Mouse (Mus musculus): ENCODE measurements around the gene Crhr1. TPM values are rescaled to one million over a fixed set of nuclear protein-coding genes. Genes with fewer than 3 reads are reported as not detected.

Gene Crhr1
- polyA plus RNA-seq (2014; fragmentation: Nextera tagmentation; extraction: Ambion mirVana) = 6.7 and 7.3 TPM in 2 replicates

- Histone ChIP-seq H3K9ac (peak within 1 kb of the TSS; percentile 77), H3K4me3 (replicated peaks; ENCODE audit: low read length) (peak within 1 kb of the TSS; percentile 54), H3K4me1 (replicated peaks; ENCODE audit: control insufficient read depth, insufficient read depth, low read length) (0 out of 2 replicates have a peak, but pooled peaks cover 5% of the 10 kb centered on the region), H3K27ac (peak within 1 kb of the TSS; percentile 69), H3K36me3 (replicated peaks; ENCODE audit: control insufficient read depth, insufficient read depth) (no peaks in the 10 kb centered on the region), H3K9me3 (ENCODE audit: control insufficient read depth, low read length) (no peaks in the 10 kb centered on the region), H3K4me2 (replicated peaks) (peak within 1 kb of the TSS; percentile 87), H3K27me3 (ENCODE audit: control insufficient read depth, insufficient read depth, low read length) (peaks cover 39% of the 10 kb centered on the region)
- peak; percentile 79 for ATAC-seq (ENCODE audit: low FRiP score)
- no peak for DNase-seq (ENCODE audit: low spot score)
- under 1% methylated on average over 71 of the region's 80 CpGs for WGBS
These were observed at the start of gene Crhr1 for GRCm38 (mm10) chr11:104132580-104133441. Gene Crhr1, plus strand, starts transcription at chr11:104132855.

- Histone ChIP-seq H3K4me2 (replicated peaks) (no peak overlapping the region), H3K36me3 (replicated peaks; ENCODE audit: control insufficient read depth, insufficient read depth) (no peaks in the 10 kb centered on the region), H3K27me3 (ENCODE audit: control insufficient read depth, insufficient read depth, low read length) (no peaks in the 10 kb centered on the region), H3K4me1 (replicated peaks; ENCODE audit: control insufficient read depth, insufficient read depth, low read length) (no peaks in the 10 kb centered on the region), H3K9ac (no peak overlapping the region), H3K4me3 (replicated peaks; ENCODE audit: low read length) (no peak overlapping the region), H3K27ac (no peak overlapping the region), H3K9me3 (ENCODE audit: control insufficient read depth, low read length) (no peaks in the 10 kb centered on the region)
- no peak for ATAC-seq (ENCODE audit: low FRiP score)
- 86% methylated on average over 6 of the region's 7 CpGs for WGBS
- DNase-seq (ENCODE audit: low spot score) = no peak
These were observed 49.4 kb upstream of the Crhr1 start for GRCm38 (mm10) chr11:104083248-104083647.

DNA sequence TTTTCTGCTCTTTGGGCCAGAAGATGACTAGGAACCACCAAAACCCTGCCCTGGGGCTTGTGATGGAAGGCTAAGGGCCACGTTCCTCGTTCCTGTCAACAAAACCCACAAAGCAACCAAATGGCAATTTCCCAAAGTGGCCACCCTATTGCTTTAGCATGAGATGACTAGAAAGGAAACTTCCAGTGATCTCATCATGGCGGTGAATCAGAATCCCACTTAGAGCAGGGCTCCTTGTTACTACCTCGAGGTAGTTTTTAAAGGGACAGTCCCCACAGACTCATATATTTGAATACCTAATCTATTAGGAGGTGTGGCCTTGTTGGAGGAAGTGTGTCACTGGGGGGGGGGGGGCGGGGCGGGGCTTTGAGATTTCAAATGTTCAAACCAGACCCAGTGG is 48.9 kb upstream of the Crhr1 start:
- ATAC-seq (ENCODE audit: low FRiP score) (no peak), DNase-seq (ENCODE audit: low spot score) (no peak)
- Histone ChIP-seq H3K9me3 (ENCODE audit: control insufficient read depth, low read length) (no peaks in the 10 kb centered on the region), H3K4me3 (replicated peaks; ENCODE audit: low read length) (no peak overlapping the region), H3K4me1 (replicated peaks; ENCODE audit: control insufficient read depth, insufficient read depth, low read length) (no peaks in the 10 kb centered on the region), H3K36me3 (replicated peaks; ENCODE audit: control insufficient read depth, insufficient read depth) (no peaks in the 10 kb centered on the region), H3K4me2 (replicated peaks) (no peak overlapping the region), H3K27me3 (ENCODE audit: control insufficient read depth, insufficient read depth, low read length) (no peaks in the 10 kb centered on the region), H3K9ac (no peak overlapping the region), H3K27ac (no peak overlapping the region)
- 86% methylated on average over 6 of the region's 6 CpGs for WGBS

- no peaks in the 10 kb centered on the region for H3K4me1 ChIP-seq (replicated peaks; ENCODE audit: control insufficient read depth, insufficient read depth, low read length)
- ATAC-seq (ENCODE audit: low FRiP score) = no peak
- DNase-seq (ENCODE audit: low spot score) = peak; percentile 34
- 33% methylated on average over 10 of the region's 10 CpGs for WGBS
- H3K4me3 ChIP-seq (replicated peaks; ENCODE audit: low read length) = no peak overlapping the region
- no peak overlapping the region for H3K4me2 ChIP-seq (replicated peaks)
- no peak overlapping the region for H3K27ac ChIP-seq
- H3K36me3 ChIP-seq (replicated peaks; ENCODE audit: control insufficient read depth, insufficient read depth) = no peaks in the 10 kb centered on the region
- H3K9me3 ChIP-seq (ENCODE audit: control insufficient read depth, low read length) = no peaks in the 10 kb centered on the region
- H3K9ac ChIP-seq = no peak overlapping the region
- H3K27me3 ChIP-seq (ENCODE audit: control insufficient read depth, insufficient read depth, low read length) = no peaks in the 10 kb centered on the region
These were observed 44.1 kb upstream of the Crhr1 start for GRCm38 (mm10) chr11:104088519-104088918.

DNA sequence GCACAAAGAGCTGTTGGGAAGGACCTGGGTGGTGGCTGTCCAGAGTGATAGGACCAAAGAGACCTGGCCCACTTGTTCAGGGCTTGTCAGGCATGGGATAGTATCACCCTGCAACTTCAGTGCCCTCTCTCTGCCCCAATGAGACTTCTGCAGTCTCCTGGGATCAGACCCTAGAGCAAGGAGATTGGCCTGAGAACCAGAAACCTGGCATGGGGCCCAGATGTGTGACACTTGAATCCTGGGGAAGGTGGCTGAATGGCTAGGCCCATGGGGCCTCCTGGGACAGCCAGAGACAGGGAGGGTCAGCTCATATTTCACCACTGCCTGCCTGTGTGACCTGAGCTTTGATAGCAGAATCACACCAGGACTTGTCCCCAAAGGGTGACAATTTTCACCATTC is 41.9 kb upstream of the Crhr1 start:
- Histone ChIP-seq H3K36me3 (replicated peaks; ENCODE audit: control insufficient read depth, insufficient read depth) (no peaks in the 10 kb centered on the region), H3K27ac (no peak overlapping the region)
- no peak for ATAC-seq (ENCODE audit: low FRiP score)

GRCm38 (mm10) chr11:104095151-104095550 is 37.5 kb upstream of the Crhr1 start:
- ATAC-seq (ENCODE audit: low FRiP score) (no peak), DNase-seq (ENCODE audit: low spot score) (no peak)
- Histone ChIP-seq H3K4me2 (replicated peaks) (no peak overlapping the region), H3K27me3 (ENCODE audit: control insufficient read depth, insufficient read depth, low read length) (no peaks in the 10 kb centered on the region), H3K4me3 (replicated peaks; ENCODE audit: low read length) (no peak overlapping the region), H3K36me3 (replicated peaks; ENCODE audit: control insufficient read depth, insufficient read depth) (no peaks in the 10 kb centered on the region), H3K9me3 (ENCODE audit: control insufficient read depth, low read length) (no peaks in the 10 kb centered on the region), H3K27ac (no peak overlapping the region), H3K9ac (no peak overlapping the region), H3K4me1 (replicated peaks; ENCODE audit: control insufficient read depth, insufficient read depth, low read length) (no peaks in the 10 kb centered on the region)
- WGBS = 80% methylated on average over 3 of the region's 3 CpGs

More for the DNA sequence above, 41.9 kb upstream of the Crhr1 start:
- H3K9ac ChIP-seq = no peak overlapping the region
- DNase-seq (ENCODE audit: low spot score) = no peak
- H3K4me1 ChIP-seq (replicated peaks; ENCODE audit: control insufficient read depth, insufficient read depth, low read length) = no peaks in the 10 kb centered on the region
- H3K4me3 ChIP-seq (replicated peaks; ENCODE audit: low read length) = no peak overlapping the region
- H3K4me2 ChIP-seq (replicated peaks) = no peak overlapping the region
- H3K9me3 ChIP-seq (ENCODE audit: control insufficient read depth, low read length) = no peaks in the 10 kb centered on the region
- no peaks in the 10 kb centered on the region for H3K27me3 ChIP-seq (ENCODE audit: control insufficient read depth, insufficient read depth, low read length)

GRCm38 (mm10) chr11:104096536-104096935 is 36.1 kb upstream of the Crhr1 start:
- no peaks in the 10 kb centered on the region for H3K9me3 ChIP-seq (ENCODE audit: control insufficient read depth, low read length)
- no peak for DNase-seq (ENCODE audit: low spot score)
- 69% methylated on average over 7 of the region's 7 CpGs for WGBS

GRCm38 (mm10) chr11:104099542-104099941 is 33.1 kb upstream of the Crhr1 start:
- H3K27me3 ChIP-seq (ENCODE audit: control insufficient read depth, insufficient read depth, low read length) = 0 out of 2 replicates have a peak, but pooled peaks cover 5% of the 10 kb centered on the region
- H3K4me3 ChIP-seq (replicated peaks; ENCODE audit: low read length) = no peak overlapping the region
- no peaks in the 10 kb centered on the region for H3K9me3 ChIP-seq (ENCODE audit: control insufficient read depth, low read length)
- 31% methylated on average over 7 of the region's 7 CpGs for WGBS
- ATAC-seq (ENCODE audit: low FRiP score) (no peak), DNase-seq (ENCODE audit: low spot score) (no peak)
- no peaks in the 10 kb centered on the region for H3K36me3 ChIP-seq (replicated peaks; ENCODE audit: control insufficient read depth, insufficient read depth)
- no peak overlapping the region for H3K4me2 ChIP-seq (replicated peaks)
- H3K9ac ChIP-seq = no peak overlapping the region
- H3K4me1 ChIP-seq (replicated peaks; ENCODE audit: control insufficient read depth, insufficient read depth, low read length) = peaks cover 5% of the 10 kb centered on the region
- no peak overlapping the region for H3K27ac ChIP-seq

More at GRCm38 (mm10) chr11:104096536-104096935, 36.1 kb upstream of the Crhr1 start:
- Histone ChIP-seq H3K27ac (no peak overlapping the region), H3K9ac (no peak overlapping the region), H3K36me3 (replicated peaks; ENCODE audit: control insufficient read depth, insufficient read depth) (no peaks in the 10 kb centered on the region), H3K4me1 (replicated peaks; ENCODE audit: control insufficient read depth, insufficient read depth, low read length) (no peaks in the 10 kb centered on the region), H3K4me2 (replicated peaks) (no peak overlapping the region), H3K27me3 (ENCODE audit: control insufficient read depth, insufficient read depth, low read length) (no peaks in the 10 kb centered on the region), H3K4me3 (replicated peaks; ENCODE audit: low read length) (no peak overlapping the region)
- ATAC-seq (ENCODE audit: low FRiP score) = no peak

DNA sequence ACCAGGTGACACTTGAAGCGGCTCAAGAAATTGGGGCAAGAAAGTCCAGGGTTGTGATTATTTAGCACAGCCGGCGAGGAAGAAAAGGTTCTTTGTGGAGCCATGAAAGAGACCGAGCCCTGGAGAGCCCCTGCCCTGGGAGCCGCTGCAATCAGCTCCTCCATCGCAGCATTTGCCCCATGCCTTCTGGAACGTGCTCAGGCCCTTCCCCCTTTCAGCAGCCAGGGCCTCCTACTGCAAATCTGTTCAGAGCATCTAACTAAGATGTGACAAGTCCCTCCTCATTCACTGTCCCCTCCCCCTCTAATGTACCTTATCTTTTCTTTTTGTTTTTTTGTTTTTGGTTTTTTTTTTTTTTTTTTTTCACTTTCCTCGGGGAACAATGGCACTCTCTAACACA is 30.0 kb upstream of the Crhr1 start:
- WGBS = 15% methylated on average over 8 of the region's 8 CpGs
- no peak for ATAC-seq (ENCODE audit: low FRiP score)
- no peak overlapping the region for H3K4me3 ChIP-seq (replicated peaks; ENCODE audit: low read length)

More for the DNA sequence above, 30.0 kb upstream of the Crhr1 start:
- H3K27me3 ChIP-seq (ENCODE audit: control insufficient read depth, insufficient read depth, low read length) = 0 out of 2 replicates have a peak, but pooled peaks cover 5% of the 10 kb centered on the region
- peaks cover 22% of the 10 kb centered on the region for H3K4me1 ChIP-seq (replicated peaks; ENCODE audit: control insufficient read depth, insufficient read depth, low read length)
- no peak overlapping the region for H3K27ac ChIP-seq
- H3K4me2 ChIP-seq (replicated peaks) = no peak overlapping the region
- H3K36me3 ChIP-seq (replicated peaks; ENCODE audit: control insufficient read depth, insufficient read depth) = no peaks in the 10 kb centered on the region
- no peaks in the 10 kb centered on the region for H3K9me3 ChIP-seq (ENCODE audit: control insufficient read depth, low read length)
- H3K9ac ChIP-seq = no peak overlapping the region
- DNase-seq (ENCODE audit: low spot score) = no peak

Data from hindbrain, embryonic 14.5 days (tissue).